Mouse (Mus musculus) CD4-positive, CD25-positive, alpha-beta regulatory T cell, adult 9 weeks (primary cell): ENCODE measurements around the gene Elp6. TPM values are rescaled to one million over a fixed set of nuclear protein-coding genes. Genes with fewer than 3 reads are reported as not detected.

ENCODE experiments used
- polyA plus RNA-seq: library from polyadenylated mRNA; unstranded; fragments of 100-300 nt; shearing (Covaris generic); gene quantifications from one replicate; pipeline ENCODE4 v1.2.1, GENCODE M21; 2017

Gene Elp6
- polyA plus RNA-seq = 19.2 TPM

GRCm38 (mm10) chr9:110304969-110305651 lies at the start of gene Elp6:
Elp6 (plus strand) TSS chr9:110305173.

GRCm38 (mm10) chr9:110333135-110333895 lies 28.3 kb downstream of the Elp6 start, which contains the start of gene Scap:
Scap (plus strand) TSS chr9:110333288.

Other genes with a start within 250 kb of the Elp6 start
- gene Smarcc1, start 187.5 kb upstream of the Elp6 start, polyA plus RNA-seq = 21.8 TPM
- gene Dhx30, start 187.3 kb upstream of the Elp6 start, polyA plus RNA-seq = 135 TPM
- gene Cspg5, start 61.4 kb upstream of the Elp6 start, polyA plus RNA-seq = 0.05 TPM
- 29.5 TPM for gene Scap, start 28.1 kb downstream of the Elp6 start, polyA plus RNA-seq
- gene Ptpn23, start 103.0 kb downstream of the Elp6 start, polyA plus RNA-seq = 3.3 TPM
- not detected for gene Ngp, start 114.6 kb downstream of the Elp6 start, polyA plus RNA-seq
- 12.2 TPM for gene Klhl18, start 171.5 kb downstream of the Elp6 start, polyA plus RNA-seq
- gene Kif9, start 171.8 kb downstream of the Elp6 start, polyA plus RNA-seq = 0.57 TPM
- 25.9 TPM for gene Setd2, start 227.4 kb downstream of the Elp6 start, polyA plus RNA-seq